Comparison of ENCODE assay signal across 7 mouse cellular contexts in the genomic region with DNA sequence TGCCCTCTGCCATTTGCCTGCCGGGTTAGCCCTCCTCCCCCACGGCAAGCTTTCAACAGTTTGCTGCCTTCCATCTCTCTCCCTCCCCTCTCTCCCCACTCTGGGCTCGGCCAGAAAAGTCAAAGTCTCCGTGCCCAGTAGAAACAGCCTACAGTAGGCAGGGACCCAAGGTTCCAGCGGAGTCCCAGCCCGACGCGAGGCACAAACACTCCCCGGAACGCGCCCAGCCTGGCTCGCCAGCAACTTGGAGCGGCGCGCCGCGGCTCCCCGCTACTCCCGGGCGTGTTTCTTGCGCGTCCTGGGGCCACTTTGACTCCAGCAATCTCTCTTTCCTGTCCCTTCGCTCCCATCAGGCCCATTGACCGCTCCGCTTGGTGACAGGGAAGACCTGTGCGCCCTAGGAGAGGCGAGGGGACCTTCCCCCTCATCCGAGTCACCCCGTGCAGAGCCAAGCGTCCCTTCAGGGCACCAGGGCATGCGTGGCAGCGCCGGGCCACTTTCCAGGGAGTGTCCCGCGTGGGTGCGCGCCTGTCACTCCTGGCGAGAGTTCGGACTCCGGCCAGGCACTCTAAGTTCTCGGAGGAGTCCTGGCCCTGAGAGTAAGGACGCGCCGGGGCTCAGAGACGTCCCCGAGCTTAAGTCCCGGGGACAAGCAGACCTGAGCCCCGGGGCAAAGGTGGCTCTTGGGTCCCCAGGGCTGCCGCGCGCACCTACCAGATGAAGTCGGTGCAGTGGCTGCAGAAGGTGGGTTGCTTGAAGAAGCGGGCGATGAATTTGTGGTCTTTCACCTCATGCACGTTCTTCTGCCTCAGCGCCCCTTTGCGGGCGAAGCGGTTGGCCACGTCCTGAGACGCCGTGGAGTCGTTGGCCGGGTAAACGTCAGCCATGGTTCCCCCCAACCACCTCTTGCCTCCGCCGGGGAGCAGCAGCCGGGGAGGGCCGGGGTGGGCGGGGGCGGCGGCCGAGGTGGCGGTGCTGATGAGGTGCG. TPM values are rescaled to one million over a fixed set of nuclear protein-coding genes. Genes with fewer than 3 reads are reported as not detected.
A peak's percentile ranks its signal among the peaks of the same experiment; 100 is the strongest.
DNase-seq lines count a peak whose midpoint lies in the region; TF ChIP-seq lines count a peak whose summit lies in the region.

Apoh (plus strand) TSS at position 574 of the 988 bp plus-strand sequence.

- DNase-seq in adrenal gland, adult (ENCODE audit: inconsistent age in 2 of 2, low spot score in 1 of 2): peak; percentile 36 to 79
- DNase-seq in cerebellum, postnatal 25 days: peak; percentile 64 to 71
- peak; percentile 73 for DNase-seq in gastrocnemius, postnatal 14 days
- peak; percentile 67 for DNase-seq in induced T-regulatory cell, adult 2 months (ENCODE audit: low read depth)
- peak; percentile 66 for DNase-seq in limb, embryonic 10.5 days (ENCODE audit: low spot score)
- DNase-seq in midbrain, embryonic 10.5 days (ENCODE audit: low spot score): peak; percentile 59
- peak; percentile 9 to 20 for DNase-seq in spleen, adult 2 months (ENCODE audit: low read depth in 1 of 2, low spot score in 2 of 2)

- peaks cover 53% of the 10 kb centered on the region for H3K27me3 ChIP-seq in limb, embryonic 10.5 days (ENCODE audit: low read depth, poor library complexity, severe bottlenecking)
- peaks cover 60% of the 10 kb centered on the region for H3K27me3 ChIP-seq in midbrain, embryonic 10.5 days (ENCODE audit: low read depth, poor library complexity, severe bottlenecking)
- H3K27me3 ChIP-seq in spleen, adult 2 months (ENCODE audit: control insufficient read depth, insufficient read depth, low read length): no peaks in the 10 kb centered on the region

- intact Hi-C loops in gastrocnemius, postnatal 14 days (cut with DNase I; ENCODE audit: low total_unique reads): no loop called here

- under 1% methylated on average over 75 of the region's 75 CpGs for WGBS in limb, embryonic 10.5 days
- WGBS in midbrain, embryonic 10.5 days: under 1% methylated on average over 67 of the region's 75 CpGs
- under 1% methylated on average over 67 of the region's 75 CpGs for WGBS in spleen, adult 2 months

- H3K4me1 ChIP-seq in limb, embryonic 10.5 days: peaks cover 20% of the 10 kb centered on the region
- peaks cover 35% of the 10 kb centered on the region for H3K4me1 ChIP-seq in midbrain, embryonic 10.5 days
- peaks cover 2% of the 10 kb centered on the region; the same call in 1 of the 2 replicates for H3K4me1 ChIP-seq in spleen, adult 2 months (ENCODE audit: control insufficient read depth, insufficient read depth, insufficient read length)

- no peaks in the 10 kb centered on the region for H3K9me3 ChIP-seq in limb, embryonic 10.5 days (replicated peaks)
- H3K9me3 ChIP-seq in midbrain, embryonic 10.5 days (replicated peaks): no peaks in the 10 kb centered on the region

- peak within 1 kb of the TSS; percentile 83 for H3K4me3 ChIP-seq in limb, embryonic 10.5 days
- peak within 1 kb of the TSS; percentile 89 for H3K4me3 ChIP-seq in midbrain, embryonic 10.5 days
- H3K4me3 ChIP-seq in spleen, adult 2 months (ENCODE audit: extremely low read depth, insufficient read depth, insufficient read length): peak within 1 kb of the TSS; percentile 70

- H3K27ac ChIP-seq in limb, embryonic 10.5 days: peak within 1 kb of the TSS; percentile 93
- H3K27ac ChIP-seq in midbrain, embryonic 10.5 days (replicated peaks): peak within 1 kb of the TSS; percentile 89
- H3K27ac ChIP-seq in spleen, adult 2 months (ENCODE audit: insufficient read depth, low read length): peak within 1 kb of the TSS; percentile 49

- no peak for TF ChIP-seq CTCF in spleen, adult 2 months (IDR thresholded peaks at IDR 0.05; ENCODE audit: extremely low read depth, insufficient read depth, insufficient read length, insufficient replicate concordance)

- no peaks in the 10 kb centered on the region for H3K36me3 ChIP-seq in limb, embryonic 10.5 days
- H3K36me3 ChIP-seq in midbrain, embryonic 10.5 days: no peaks in the 10 kb centered on the region
- peaks cover 2% of the 10 kb centered on the region; the same call in 1 of the 2 replicates for H3K36me3 ChIP-seq in spleen, adult 2 months (ENCODE audit: control insufficient read depth, insufficient read depth, low read length)

- TF ChIP-seq POLR2A in spleen, adult 2 months (IDR thresholded peaks at IDR 0.05; ENCODE audit: low read depth, low read length): no peak

RNA-seq across cellular contexts. Expression of gene Apoh, which starts in this region (rescaled TPM):
- total RNA-seq in gastrocnemius, postnatal 14 days (2021): 1 to 10 TPM in 1 of 2 experiments, under 1 TPM in 1; 0.42 to 1.3 TPM
- polyA plus RNA-seq in limb, embryonic 10.5 days (2016; fragmentation: Nextera tagmentation; extraction: Ambion mirVana): not detected in 2 replicates
- not detected in 2 replicates for polyA plus RNA-seq in midbrain, embryonic 10.5 days (2016; fragmentation: Nextera tagmentation; extraction: Ambion mirVana)
- polyA plus RNA-seq in spleen, adult 2 months (2012; rRNA removed): 0.14 TPM in 1 of 2 replicates, not detected in the other

Comparison
In these comparisons a context has a peak if more than half of its experiments do, and no peak if none do; other contexts are left out.
1. Peak in every context shown above with its lines: DNase-seq, H3K4me3 ChIP-seq and H3K27ac ChIP-seq.
2. Peak in DNase-seq, H3K4me3 ChIP-seq and H3K27ac ChIP-seq in limb, embryonic 10.5 days; RNA of the gene not detected or under 1 TPM.
3. Peak in DNase-seq, H3K4me3 ChIP-seq and H3K27ac ChIP-seq in midbrain, embryonic 10.5 days; RNA of the gene not detected or under 1 TPM.
4. Peak in DNase-seq, H3K4me3 ChIP-seq and H3K27ac ChIP-seq in spleen, adult 2 months; RNA of the gene not detected or under 1 TPM.
5. DNase-seq: peak in every context shown above with its lines; median percentile 73 in gastrocnemius, postnatal 14 days; 68 in cerebellum, postnatal 25 days; 67 in induced T-regulatory cell, adult 2 months; 66 in limb, embryonic 10.5 days; 59 in midbrain, embryonic 10.5 days; 58 in adrenal gland, adult; 14 in spleen, adult 2 months.